Mouse (Mus musculus) liver, embryonic 14.5 days (tissue): ENCODE measurements around the gene Sapcd2.

ENCODE experiments used
- CTCF ChIP-seq: IDR thresholded peaks from 2 replicates; pipeline ENCODE4 v1.5.1; 2016; ENCODE audit warnings: antibody characterized with exemption, low read depth, control low read depth
- EP300 ChIP-seq: IDR thresholded peaks from 2 replicates; pipeline ENCODE4 v1.6.1; 2016; ENCODE audit warnings: antibody characterized with exemption, low read depth

DNA sequence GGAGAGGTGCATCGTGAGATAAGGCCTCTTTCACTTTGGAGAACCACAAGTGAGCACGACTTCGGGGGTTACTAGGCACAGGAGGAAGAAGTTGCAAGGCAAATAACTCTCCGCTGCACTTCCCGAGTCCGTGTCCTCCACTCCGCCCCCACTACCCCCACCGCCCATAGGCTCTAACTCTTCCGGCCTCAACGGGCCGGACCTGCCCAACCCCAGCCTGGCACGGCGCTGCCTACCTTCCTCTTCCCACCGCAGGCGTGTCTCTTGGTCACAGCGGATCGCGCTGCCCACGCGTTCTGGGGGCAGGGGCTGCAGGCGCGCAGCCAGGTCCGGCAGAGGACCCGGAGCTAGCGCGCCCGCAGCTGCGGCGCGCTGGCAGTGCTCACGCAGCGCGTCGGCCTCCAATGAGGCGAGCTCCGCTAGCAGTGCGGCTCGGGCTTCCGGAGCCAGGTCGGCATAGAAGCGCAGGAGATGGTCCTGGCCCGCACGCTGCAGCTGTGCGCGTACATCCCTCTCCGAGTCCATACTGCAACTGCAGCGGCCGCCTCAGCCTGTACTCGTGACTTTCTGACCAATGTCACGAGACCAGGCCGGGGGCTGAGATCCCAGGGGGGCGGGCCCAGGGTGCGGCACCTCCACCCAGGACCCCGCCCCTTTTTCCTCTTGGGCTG is 6.9 kb upstream of the Sapcd2 start, which contains the start of gene Uap1l1:
- TF ChIP-seq CTCF, result no peak
- no peak for TF ChIP-seq EP300
